Mouse (Mus musculus) heart, adult 2 months (tissue): ENCODE measurements around the gene Drap1. TPM values are rescaled to one million over a fixed set of nuclear protein-coding genes. Genes with fewer than 3 reads are reported as not detected.
A peak's percentile ranks its signal among the peaks of the same experiment; 100 is the strongest.

Source experiments
- DNase-seq, 2 experiments: peaks; one replicate each; pipeline ENCODE4 v3.0.0; 2021
- H3K27ac ChIP-seq: fragments of 200-600 bp; 2 replicates; pipeline ENCODE4 v1.8.1; 2022
- H3K27me3 ChIP-seq: fragments of 200-500 bp; 2 replicates; pipeline ENCODE4 v1.6.1; 2012; ENCODE audit warnings: mild to moderate bottlenecking, low read length, inconsistent platforms, mixed read lengths; ENCODE audit not compliant: control insufficient read depth, insufficient read depth
- H3K36me3 ChIP-seq: fragments of 200-500 bp; 2 replicates; pipeline ENCODE4 v1.6.1; 2012; ENCODE audit warnings: low read length, inconsistent platforms; ENCODE audit not compliant: control insufficient read depth, insufficient read depth
- H3K4me1 ChIP-seq: fragments of 200-500 bp; 2 replicates; pipeline ENCODE4 v1.6.1; 2011; ENCODE audit warnings: low read length; ENCODE audit not compliant: control insufficient read depth, insufficient read depth
- H3K4me3 ChIP-seq: fragments of 200-600 bp; 2 replicates; pipeline ENCODE4 v1.8.1; 2022
- H3K79me2 ChIP-seq: fragments of 200-500 bp; replicated peaks from 2 replicates; pipeline ENCODE4 v1.6.1; 2012; ENCODE audit warnings: mild to moderate bottlenecking, inconsistent platforms, low read length, moderate library complexity, mixed read lengths; ENCODE audit not compliant: control insufficient read depth, insufficient read depth
- H3K9ac ChIP-seq: fragments of 200-500 bp; 2 replicates; pipeline ENCODE4 v1.6.1; 2012; ENCODE audit warnings: low read depth, mild to moderate bottlenecking, control low read depth, inconsistent platforms, low read length, mixed read lengths
- CTCF ChIP-seq: fragments of 200-600 bp; IDR thresholded peaks from 2 replicates; pipeline ENCODE4 v1.8.1; 2022; ENCODE audit warnings: antibody characterized with exemption, mild to moderate bottlenecking, moderate library complexity
- EP300 ChIP-seq: fragments of 200-500 bp; IDR thresholded peaks from 2 replicates; pipeline ENCODE4 v1.6.1; 2011; ENCODE audit warnings: low read depth, low read length, control low read depth; ENCODE audit not compliant: insufficient read depth
- POLR2A ChIP-seq: fragments of 200-500 bp; IDR thresholded peaks from 2 replicates; pipeline ENCODE4 v1.6.1; 2011; ENCODE audit warnings: mild to moderate bottlenecking, low read depth, low read length, control low read depth; ENCODE audit not compliant: insufficient read depth
- WGBS: fragments of 180-500 bp; shearing (Covaris S2); methylation state at CpG from one replicate; pipeline ENCODE4 v1.1.7; 2018; 5-methylcytosine and 5-hydroxymethylcytosine counted together
- intact Hi-C: fragments of 180-260 bp; cut with DNase I; formaldehyde crosslinking; loops from one replicate; pipeline ENCODE4 v1.15.1; 2025
- polyA plus RNA-seq: library from polyadenylated mRNA; depleted of rRNA; stranded (reverse); fragments of >200 nt; gene quantifications from 2 replicates; pipeline ENCODE4 v1.2.3, GENCODE M21; 2012
- total RNA-seq, 2 experiments: library from RNA; stranded (reverse); gene quantifications; 2 replicates each; pipeline ENCODE4 v1.2.3; 2021

Gene Drap1
- total and polyA plus RNA-seq, 3 experiments = 175 to 344 (median 278) TPM

DNA sequence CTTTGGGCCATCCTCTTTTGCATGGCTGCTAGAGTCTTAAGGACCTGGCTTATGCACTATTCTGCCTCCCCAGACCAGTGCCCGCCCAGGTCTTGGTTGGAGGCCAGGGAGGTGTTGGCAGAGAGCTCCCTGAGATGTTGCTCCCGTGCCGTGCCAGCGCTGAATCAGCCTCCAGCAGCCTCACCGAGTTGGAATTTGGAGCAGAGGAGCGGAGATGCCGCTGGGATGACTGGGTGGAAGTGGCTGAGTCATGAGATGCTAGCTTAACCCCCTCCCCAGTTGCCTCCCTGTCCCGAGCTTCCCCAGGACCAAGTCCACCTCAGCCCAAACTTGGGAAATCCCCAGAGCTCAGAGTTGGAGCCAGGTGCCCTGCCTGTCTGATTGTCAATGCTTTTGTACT lies 5.0 kb upstream of the Drap1 start:
- H3K27me3 ChIP-seq = no peaks in the 10 kb centered on the region
- H3K27ac ChIP-seq = no peak overlapping the region
- WGBS = 36% methylated on average over 8 of the region's 8 CpGs
- TF ChIP-seq POLR2A (no peak), EP300 (no peak), CTCF (no peak)
- H3K79me2 ChIP-seq = peaks cover 6% of the 10 kb centered on the region; the same call in 1 of the 2 replicates
- DNase-seq = peak; percentile 56 to 73
- peaks cover 16% of the 10 kb centered on the region for H3K4me1 ChIP-seq
- intact Hi-C loops = loop anchor here (2.0 kb wide), 2 partner anchors 63 to 91 kb away; partner anchors contain the start of genes Banf1 and Eif1ad
- no peak overlapping the region for H3K4me3 ChIP-seq
- no peak overlapping the region for H3K9ac ChIP-seq
- H3K36me3 ChIP-seq = peaks cover 2% of the 10 kb centered on the region

DNA sequence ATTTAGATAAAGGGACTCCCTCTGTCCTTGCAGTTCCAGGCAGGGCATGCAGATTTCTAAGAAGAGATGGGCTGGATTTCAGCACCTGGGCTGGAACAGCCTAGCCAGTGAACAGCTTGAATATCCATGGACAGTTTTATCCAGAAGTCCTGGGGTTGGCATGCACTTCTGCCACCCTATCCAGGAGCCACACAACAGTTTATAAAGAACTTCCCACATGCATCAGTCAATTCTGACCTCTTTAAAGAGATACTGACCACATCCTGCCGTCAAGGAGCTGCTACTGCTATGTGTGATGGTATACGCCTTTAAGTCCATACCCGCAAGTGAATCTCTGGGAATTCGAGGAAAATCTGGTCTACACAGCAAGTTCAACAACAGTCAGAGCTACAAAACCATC lies 4.4 kb upstream of the Drap1 start:
- Histone ChIP-seq H3K4me3 (no peak overlapping the region), H3K27me3 (no peaks in the 10 kb centered on the region), H3K79me2 (peaks cover 6% of the 10 kb centered on the region; the same call in 1 of the 2 replicates), H3K27ac (no peak overlapping the region), H3K4me1 (peaks cover 16% of the 10 kb centered on the region), H3K9ac (no peak overlapping the region), H3K36me3 (peaks cover 2% of the 10 kb centered on the region)
- intact Hi-C loops = loop anchor here (2.0 kb wide), 2 partner anchors 62 to 90 kb away; partner anchors contain the start of genes Banf1 and Eif1ad
- no peak for DNase-seq
- TF ChIP-seq CTCF (no peak), POLR2A (no peak), EP300 (no peak)
- WGBS = 70% methylated on average over 4 of the region's 4 CpGs

DNA sequence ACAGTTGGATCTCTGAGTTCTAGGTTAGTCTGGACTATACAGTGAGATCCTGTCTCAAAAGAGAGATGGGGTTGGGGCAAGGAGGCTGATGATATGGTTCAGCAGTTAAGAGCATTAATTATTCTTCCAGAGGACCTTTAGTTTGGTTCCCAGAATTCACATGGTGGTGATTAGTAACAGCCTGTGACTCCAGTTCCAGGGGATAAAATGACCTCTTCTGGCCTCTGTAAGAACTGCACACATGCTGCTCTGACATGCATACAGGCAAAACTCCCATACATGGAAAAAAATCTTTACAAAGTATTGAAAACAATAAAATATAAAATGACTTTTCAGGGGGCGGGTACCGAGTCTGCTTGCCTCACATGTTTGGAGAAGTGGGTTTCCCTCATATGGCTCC lies 3.3 kb upstream of the Drap1 start:
- H3K36me3 ChIP-seq = peaks cover 2% of the 10 kb centered on the region
- no peak overlapping the region for H3K4me3 ChIP-seq
- no peak overlapping the region for H3K9ac ChIP-seq
- 86% methylated on average over 2 of the region's 2 CpGs for WGBS
- peaks cover 15% of the 10 kb centered on the region for H3K4me1 ChIP-seq
- peak in 1 of 2 experiments; percentile 36 for DNase-seq
- TF ChIP-seq POLR2A = no peak
- TF ChIP-seq CTCF = peak; percentile 76
- TF ChIP-seq EP300 = no peak
- no peaks in the 10 kb centered on the region for H3K27me3 ChIP-seq
- H3K27ac ChIP-seq = no peak overlapping the region; the same call in 1 of the 2 replicates
- intact Hi-C loops = loop anchor here (2.0 kb wide), 2 partner anchors 61 to 89 kb away; partner anchors contain the start of genes Banf1 and Eif1ad
- H3K79me2 ChIP-seq = peaks cover 6% of the 10 kb centered on the region; the same call in 1 of the 2 replicates

DNA sequence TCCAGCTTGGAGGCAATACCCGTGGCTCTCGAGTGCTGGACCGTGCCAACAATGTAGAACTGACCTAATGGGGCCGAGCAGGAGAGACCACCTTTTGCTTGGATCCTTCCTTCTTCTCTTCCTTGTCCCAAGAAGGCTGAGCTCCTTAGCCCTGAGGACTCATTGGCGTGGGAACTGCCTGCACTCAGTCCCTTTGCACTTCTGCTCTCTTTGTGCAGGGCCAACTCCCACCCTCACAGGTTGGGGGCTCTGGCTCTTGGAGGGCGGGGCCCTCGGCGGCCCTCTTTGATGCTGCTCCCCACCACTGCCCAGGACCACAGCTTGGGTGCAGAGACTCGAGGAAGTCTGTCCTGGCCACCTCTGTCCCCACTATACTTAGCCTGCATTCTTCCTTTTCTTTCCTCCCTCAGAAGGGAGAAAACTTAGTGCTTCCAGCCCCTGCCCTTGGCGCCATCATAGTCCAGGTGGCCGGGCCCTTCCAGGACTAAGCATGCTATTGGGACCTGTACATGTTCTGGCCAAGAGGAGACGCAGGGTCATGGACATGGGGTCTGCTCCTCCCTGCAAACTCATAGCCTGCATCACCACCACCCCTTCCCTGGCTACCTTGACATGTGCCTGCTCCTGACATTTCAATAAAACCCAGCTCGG lies 2.0 kb upstream of the Drap1 start:
- Histone ChIP-seq H3K27ac (no peak overlapping the region), H3K4me3 (no peak overlapping the region), H3K9ac (no peak overlapping the region), H3K36me3 (peaks cover 2% of the 10 kb centered on the region), H3K4me1 (peaks cover 15% of the 10 kb centered on the region), H3K27me3 (no peaks in the 10 kb centered on the region), H3K79me2 (peaks cover 6% of the 10 kb centered on the region; the same call in 1 of the 2 replicates)
- 84% methylated on average over 13 of the region's 13 CpGs for WGBS
- TF ChIP-seq CTCF = no peak
- TF ChIP-seq EP300 = no peak
- 0 out of 2 replicates have a peak, but pooled peaks have one; percentile 5 for TF ChIP-seq POLR2A
- intact Hi-C loops = no loop called here
- DNase-seq = no peak

DNA sequence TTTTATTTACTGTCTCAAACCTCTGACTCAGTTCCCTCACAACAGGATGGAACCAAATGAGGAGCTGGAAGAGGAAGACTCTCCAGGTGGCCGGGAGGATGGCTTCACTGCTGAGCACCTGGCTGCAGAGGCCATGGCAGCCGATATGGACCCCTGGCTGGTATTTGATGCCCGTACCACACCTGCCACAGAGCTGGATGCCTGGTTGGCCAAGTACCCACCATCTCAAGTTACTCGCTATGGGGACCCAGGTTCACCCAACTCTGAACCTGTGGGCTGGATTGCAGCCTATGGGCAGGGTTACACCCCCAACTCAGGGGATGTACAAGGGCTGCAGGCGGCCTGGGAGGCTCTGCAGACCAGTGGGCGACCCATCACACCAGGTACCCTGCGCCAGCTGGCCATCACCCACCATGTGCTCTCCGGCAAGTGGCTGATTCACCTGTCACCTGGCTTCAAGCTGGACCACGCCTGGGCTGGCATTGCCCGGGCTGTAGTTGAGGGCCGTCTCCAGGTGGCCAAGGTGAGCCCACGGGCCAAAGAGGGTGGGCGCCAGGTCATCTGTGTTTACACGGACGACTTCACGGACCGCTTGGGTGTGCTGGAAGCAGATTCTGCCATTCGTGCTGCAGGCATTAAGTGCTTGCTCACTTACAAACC lies 1.3 kb upstream of the Drap1 start:
- peaks cover 6% of the 10 kb centered on the region; the same call in 1 of the 2 replicates for H3K79me2 ChIP-seq
- peak overlapping the region; percentile 96 for H3K9ac ChIP-seq
- DNase-seq = peak in 1 of 2 experiments; percentile 26
- no peaks in the 10 kb centered on the region for H3K27me3 ChIP-seq
- peak overlapping the region; percentile 97 for H3K27ac ChIP-seq
- intact Hi-C loops = loop anchor here (1.0 to 2.0 kb wide), 2 partner anchors 37 to 62 kb away; partner anchors contain the start of genes Mus81 and Sart1
- no peak for TF ChIP-seq EP300
- TF ChIP-seq POLR2A = no peak
- TF ChIP-seq CTCF = no peak
- peaks cover 15% of the 10 kb centered on the region for H3K4me1 ChIP-seq
- H3K36me3 ChIP-seq = peaks cover 2% of the 10 kb centered on the region
- peak overlapping the region; percentile 95 for H3K4me3 ChIP-seq
- 83% methylated on average over 18 of the region's 18 CpGs for WGBS
